Mouse (Mus musculus): ENCODE data around the gene Lgals12.

DNA sequence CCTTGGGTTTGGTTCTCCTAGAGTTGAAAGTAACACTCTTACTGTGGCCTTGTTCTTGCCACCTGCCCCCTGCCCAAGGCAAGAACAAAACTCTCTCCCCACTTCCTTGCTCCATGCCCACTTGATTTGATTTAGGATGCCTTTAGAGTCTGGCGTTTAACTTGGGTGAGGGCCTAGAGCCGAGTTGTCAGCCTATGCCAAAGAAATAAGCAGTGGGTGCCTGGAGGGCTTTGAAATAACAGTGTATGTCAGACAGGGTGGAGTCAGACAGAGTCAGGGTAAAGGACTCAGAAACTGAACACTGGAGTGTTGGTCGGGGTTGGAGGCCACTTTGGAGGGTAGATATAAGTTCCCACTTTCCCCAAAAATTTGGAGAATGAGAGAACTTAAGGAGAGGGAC is 10.1 kb upstream of the Lgals12 start:
- TF ChIP-seq USF1 (IDR thresholded peaks at IDR 0.05; ENCODE audit: low read depth) (no peak), POLR2A (IDR thresholded peaks at IDR 0.05; ENCODE audit: insufficient read length, low read depth) (no peak), TCF12 (IDR thresholded peaks at IDR 0.05; ENCODE audit: insufficient read depth, poor library complexity, severe bottlenecking) (no peak), MAX (IDR thresholded peaks at IDR 0.05; ENCODE audit: low read depth) (no peak)

All from myocyte (in vitro differentiated cells).